Mouse (Mus musculus) myocyte (in vitro differentiated cells): ENCODE results near the gene Slc39a9.

Source experiments
- CEBPB ChIP-seq: IDR thresholded peaks from 2 replicates; pipeline ENCODE4 v1.6.1; 2011; ENCODE audit warnings: mild to moderate bottlenecking, moderate library complexity; ENCODE audit not compliant: poor library complexity, insufficient read depth, severe bottlenecking
- E2F4 ChIP-seq: IDR thresholded peaks from one replicate; pipeline ENCODE4 v1.6.1; 2011; ENCODE audit warnings: mild to moderate bottlenecking, control low read depth, moderate library complexity; ENCODE audit not compliant: insufficient read depth
- MAX ChIP-seq: IDR thresholded peaks from one replicate; pipeline ENCODE4 v1.6.1; 2011; ENCODE audit warnings: low read depth, mild to moderate bottlenecking, control low read depth
- MYOD1 ChIP-seq, 3 experiments: IDR thresholded peaks; one replicate each; pipeline ENCODE4 v1.6.1; 2011; ENCODE audit warnings: control low read depth in 2 of 3, low read depth in 2 of 3, mild to moderate bottlenecking in 2 of 3, moderate library complexity in 1 of 3; ENCODE audit not compliant: insufficient read length in 2 of 3, control insufficient read depth in 1 of 3
- MYOG ChIP-seq, 3 experiments: IDR thresholded peaks; one replicate each; pipeline ENCODE4 v1.6.1; 2011; ENCODE audit warnings: control low read depth in 2 of 3, low read depth in 2 of 3, mild to moderate bottlenecking in 2 of 3; ENCODE audit not compliant: insufficient read length in 2 of 3, control insufficient read depth in 1 of 3, insufficient read depth in 1 of 3
- POLR2A ChIP-seq: IDR thresholded peaks from one replicate; pipeline ENCODE4 v1.6.1; 2011; ENCODE audit warnings: low read depth, mild to moderate bottlenecking, control low read depth, moderate library complexity; ENCODE audit not compliant: insufficient read length
- POLR2AphosphoS2 ChIP-seq: IDR thresholded peaks from one replicate; pipeline ENCODE4 v1.6.1; 2011; ENCODE audit warnings: low read depth, control low read depth; ENCODE audit not compliant: insufficient read length
- REST ChIP-seq: IDR thresholded peaks from one replicate; pipeline ENCODE4 v1.6.1; 2011; ENCODE audit warnings: mild to moderate bottlenecking, control low read depth, moderate library complexity; ENCODE audit not compliant: insufficient read depth, insufficient read length
- SRF ChIP-seq: IDR thresholded peaks from one replicate; pipeline ENCODE4 v1.6.1; 2011; ENCODE audit warnings: low read depth; ENCODE audit not compliant: control insufficient read depth, insufficient read length
- TCF12 ChIP-seq: IDR thresholded peaks from one replicate; pipeline ENCODE4 v1.6.1; 2011; ENCODE audit warnings: mild to moderate bottlenecking, control low read depth; ENCODE audit not compliant: poor library complexity, insufficient read depth, severe bottlenecking
- TCF3 ChIP-seq: IDR thresholded peaks from one replicate; pipeline ENCODE4 v1.6.1; 2011; ENCODE audit warnings: low read depth, control low read depth; ENCODE audit not compliant: insufficient read length
- USF1 ChIP-seq: IDR thresholded peaks from one replicate; pipeline ENCODE4 v1.6.1; 2011; ENCODE audit warnings: low read depth, mild to moderate bottlenecking, control low read depth, moderate library complexity

DNA sequence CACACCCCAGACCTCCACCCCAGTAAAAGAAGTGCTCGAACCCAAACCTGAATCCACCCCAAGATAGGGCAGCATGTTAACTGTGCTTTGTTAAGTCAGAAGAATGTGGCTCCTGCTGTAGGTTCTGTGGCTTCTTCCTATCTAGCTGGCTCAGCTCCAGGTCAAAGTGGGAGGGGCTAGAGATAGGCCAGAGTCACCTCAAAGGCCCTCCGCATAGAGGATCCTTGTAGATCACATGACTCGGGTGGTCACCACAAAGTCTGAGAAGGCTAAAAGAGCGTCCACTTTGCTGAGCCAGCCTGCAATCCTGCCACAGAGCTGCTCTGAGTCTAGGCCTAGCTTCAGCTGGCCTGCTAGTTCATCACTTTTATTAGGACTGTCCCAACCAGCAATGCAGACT is 49.5 kb upstream of the Slc39a9 start:
- TF ChIP-seq USF1 (no peak), POLR2A (no peak), MYOG (IDR thresholded peaks at IDR 0.05; ENCODE audit: control insufficient read depth in 1 of 3, insufficient read depth in 1 of 3, insufficient read length in 2 of 3, low read depth in 2 of 3) (no peak), MYOD1 (IDR thresholded peaks at IDR 0.05; ENCODE audit: control insufficient read depth in 1 of 3, insufficient read length in 2 of 3, low read depth in 2 of 3) (no peak), MAX (no peak), TCF12 (no peak), REST (no peak), E2F4 (no peak), POLR2AphosphoS2 (no peak), SRF (no peak), TCF3 (no peak), CEBPB (no peak)
